Mouse (Mus musculus): ENCODE data around the gene Best2. TPM values are rescaled to one million over a fixed set of nuclear protein-coding genes. Genes with fewer than 3 reads are reported as not detected.

The Best2 gene
- total RNA-seq, 2 experiments from 2014 or later = not detected

DNA sequence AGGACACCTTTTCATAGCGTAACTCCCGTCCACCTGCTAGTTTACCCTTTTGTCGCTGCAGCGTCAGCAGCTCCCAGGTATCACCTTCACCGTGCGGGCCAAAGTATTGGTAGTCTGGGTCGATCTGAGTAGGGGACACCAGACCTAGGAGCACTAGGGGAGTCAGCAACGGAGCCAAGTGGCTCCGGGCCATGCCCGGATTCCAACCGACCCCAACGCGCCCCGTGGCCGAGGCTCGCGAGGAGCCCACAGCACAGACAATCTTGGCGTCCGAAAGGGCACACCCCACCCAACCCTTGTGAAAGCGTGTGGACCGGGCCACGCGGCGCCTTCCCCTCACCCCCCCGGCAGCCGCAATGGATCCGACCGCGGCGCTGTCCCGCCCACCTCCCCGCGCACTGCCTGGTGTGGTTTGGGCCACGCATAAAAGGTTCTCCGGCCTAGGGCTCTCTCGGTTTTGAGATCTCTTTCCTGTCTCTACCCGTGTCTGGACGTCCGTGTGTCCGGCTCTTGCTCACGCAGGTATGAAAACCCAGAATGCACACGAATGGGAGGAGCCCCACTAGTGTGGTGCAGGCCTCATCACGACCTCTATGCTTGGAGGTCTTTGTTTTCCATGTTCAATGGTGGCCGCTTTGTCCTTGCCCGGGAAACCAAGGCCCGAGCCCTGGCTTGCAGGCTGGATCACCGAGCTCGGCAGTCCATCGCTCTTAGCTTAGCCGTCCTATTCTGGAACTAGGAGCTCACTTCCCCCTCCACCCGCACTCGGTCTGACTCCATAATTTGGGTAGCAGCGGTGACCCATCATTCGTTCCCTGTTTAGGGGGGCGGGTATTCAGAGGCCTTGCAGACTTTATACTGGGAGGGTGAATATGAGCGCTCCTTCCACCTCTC lies 44.8 kb downstream of the Best2 start, which contains the start of the genes Gm49661, Prdx2 and Rnaseh2a:
Gene Gm49661, minus strand, starts transcription at position 193 of the 894 bp plus-strand sequence.
Gene Prdx2, plus strand, starts transcription at position 347 of the 894 bp plus-strand sequence.
Gene Rnaseh2a, minus strand, starts transcription at position 527 of the 894 bp plus-strand sequence.
- DNase-seq (ENCODE audit: low spot score in 2 of 2) = peak in 1 of 2 experiments; percentile 78

DNA sequence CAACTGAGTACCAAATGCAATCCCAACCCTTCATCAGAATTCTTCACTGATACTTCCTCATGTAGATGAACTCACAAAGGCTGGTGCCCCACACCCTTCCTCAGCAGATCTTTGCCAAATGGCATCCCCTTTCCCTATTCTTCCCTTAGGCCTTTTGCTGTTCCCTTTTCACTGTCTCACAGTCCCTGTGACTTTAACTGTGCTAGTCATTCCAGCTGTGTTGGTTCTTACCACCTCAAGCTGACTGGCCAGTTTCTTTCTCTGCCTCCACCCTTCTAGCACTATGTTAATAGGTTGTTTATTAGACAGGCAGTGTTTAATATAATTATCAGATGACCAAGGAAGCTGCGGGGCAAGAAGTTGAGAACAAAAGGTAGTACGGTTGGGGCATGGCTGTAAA lies 45.7 kb downstream of the Best2 start:
- DNase-seq (ENCODE audit: low spot score in 2 of 2) = no peak

GRCm38 (mm10) chr8:84967532-84968304 lies 46.6 kb downstream of the Best2 start:
- DNase-seq (ENCODE audit: low spot score in 2 of 2) = no peak

DNA sequence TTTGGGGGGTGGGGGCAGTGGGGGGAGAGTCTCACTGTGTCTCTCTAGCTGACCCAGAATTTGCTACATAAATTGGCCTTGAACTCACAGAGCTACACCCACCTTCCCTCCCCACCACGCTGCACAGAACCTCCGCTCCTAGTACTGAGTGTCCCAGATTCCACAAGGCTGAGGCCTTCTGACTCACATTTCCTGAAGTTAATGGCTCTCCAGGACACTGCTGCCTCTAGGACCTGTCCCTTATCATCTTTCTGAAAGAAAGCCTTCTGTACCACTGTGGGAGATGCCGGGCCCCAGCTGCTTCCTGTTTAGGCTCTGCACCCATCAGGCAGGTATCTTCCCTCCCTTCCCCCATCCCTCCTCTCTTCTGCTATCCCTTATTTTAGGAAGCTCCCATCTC lies 47.7 kb downstream of the Best2 start:
- no peak for DNase-seq (ENCODE audit: low spot score in 2 of 2)

GRCm38 (mm10) chr8:84965731-84966291 lies 48.5 kb downstream of the Best2 start:
- DNase-seq (ENCODE audit: low spot score in 2 of 2) = peak; percentile 73 to 89

- DNase-seq (ENCODE audit: low spot score in 2 of 2) = no peak
Measured at GRCm38 (mm10) chr8:84963952-84964351, 50.4 kb downstream of the Best2 start.

GRCm38 (mm10) chr8:84959811-84960210 lies 54.5 kb downstream of the Best2 start:
- no peak for DNase-seq (ENCODE audit: low spot score in 2 of 2)

Small RNA genes within 50 kb of the gene (microRNA-seq; reads per million reads assigned to microRNA genes)
- not detected for gene Mir7070

Other genes starting within 250 kb of the Best2 start
- 100 to 1,000 TPM; 517 to 591 TPM for gene Nfix, start 214.2 kb downstream of the Best2 start, total RNA-seq (2021)
- 1 to 10 TPM; 6.3 to 6.8 TPM for gene Dand5, start 191.7 kb downstream of the Best2 start, total RNA-seq (2021)
- gene Gadd45gip1, start 183.0 kb downstream of the Best2 start, total RNA-seq (2021) = 10 to 100 TPM; 33.3 to 36.0 TPM
- 100 to 1,000 TPM; 121 to 123 TPM for gene Rad23a, start 173.9 kb downstream of the Best2 start, total RNA-seq (2021)
- gene Calr, start 167.6 kb downstream of the Best2 start, total RNA-seq (2021) = 100 to 1,000 TPM; 339 to 368 TPM
- gene Farsa, start 157.5 kb downstream of the Best2 start, total RNA-seq (2021) = 10 to 100 TPM; 37.2 to 41.3 TPM
- gene Syce2, start 142.4 kb downstream of the Best2 start, total RNA-seq (2021) = 10 to 100 TPM; 15.3 to 18.0 TPM
- 10 to 100 TPM; 22.1 to 28.2 TPM for gene Gcdh, start 120.6 kb downstream of the Best2 start, total RNA-seq (2021)
- gene Klf1, start 112.6 kb downstream of the Best2 start, total RNA-seq (2021) = under 1 TPM in 1 of 2 experiments, not detected in 1; 0.67 TPM
- 1 to 10 TPM; 6.9 to 7.0 TPM for gene Dnase2a, start 106.0 kb downstream of the Best2 start, total RNA-seq (2021)
- under 1 TPM in 1 of 2 experiments, not detected in 1; 0.07 TPM for gene Mast1, start 77.2 kb downstream of the Best2 start, total RNA-seq (2021)
- gene Rtbdn, start 67.5 kb downstream of the Best2 start, total RNA-seq (2021) = not detected
- gene Gm49661, start 45.1 kb downstream of the Best2 start, total RNA-seq (2021) = 1 to 10 TPM in 1 of 2 experiments, not detected in 1; 2.0 TPM
- 100 to 1,000 TPM; 317 to 327 TPM for gene Prdx2, start 44.9 kb downstream of the Best2 start, total RNA-seq (2021)
- 10 to 100 TPM; 38.7 to 45.2 TPM for gene Rnaseh2a, start 44.8 kb downstream of the Best2 start, total RNA-seq (2021)
- gene Junb, start 35.8 kb downstream of the Best2 start, total RNA-seq (2021) = 10 to 100 TPM in 1 of 2 experiments, 1 to 10 TPM in 1; 10.0 to 10.1 TPM
- 1 to 10 TPM; 3.5 to 4.5 TPM for gene Hook2, start 23.9 kb downstream of the Best2 start, total RNA-seq (2021)
- 10 to 100 TPM; 51.7 to 56.5 TPM for gene Asna1, start 10.8 kb upstream of the Best2 start, total RNA-seq (2021)
- 100 to 1,000 TPM; 126 to 127 TPM for gene Trir, start 12.3 kb upstream of the Best2 start, total RNA-seq (2021)
- gene Tnpo2, start 22.4 kb upstream of the Best2 start, total RNA-seq (2021) = 10 to 100 TPM; 42.8 to 46.7 TPM
- 10 to 100 TPM; 10.6 to 12.9 TPM for gene Fbxw9, start 45.5 kb upstream of the Best2 start, total RNA-seq (2021)
- not detected for gene Gm5741, start 53.5 kb upstream of the Best2 start, total RNA-seq (2021)
- 10 to 100 TPM; 28.7 to 29.4 TPM for gene Dhps, start 57.2 kb upstream of the Best2 start, total RNA-seq (2021)
- gene Wdr83os, start 66.2 kb upstream of the Best2 start, total RNA-seq (2021) = 10 to 100 TPM; 46.0 to 49.7 TPM
- 10 to 100 TPM; 17.5 to 18.4 TPM for gene Wdr83, start 66.8 kb upstream of the Best2 start, total RNA-seq (2021)
- 10 to 100 TPM; 28.0 to 30.2 TPM for gene Man2b1, start 68.7 kb upstream of the Best2 start, total RNA-seq (2021)
- 1 to 10 TPM; 1.6 to 1.8 TPM for gene Zfp791, start 108.6 kb upstream of the Best2 start, total RNA-seq (2021)
- not detected for gene Cks1brt, start 137.4 kb upstream of the Best2 start, total RNA-seq (2021)
- not detected for gene Olfr371, start 211.5 kb upstream of the Best2 start, total RNA-seq (2021)

Measured in gastrocnemius, postnatal 4 days (tissue).